Mouse (Mus musculus) CD8-positive naive resting alpha-beta T cell, adult 57 days (primary cell): ENCODE measurements around the gene Ddx19b. TPM values are rescaled to one million over a fixed set of nuclear protein-coding genes. Genes with fewer than 3 reads are reported as not detected.

ENCODE experiments used
- total RNA-seq: library from RNA; stranded (reverse); gene quantifications from one replicate; pipeline ENCODE4 v1.2.4, GENCODE M21; 2023

The Ddx19b gene
- total RNA-seq, result 20.9 TPM

DNA sequence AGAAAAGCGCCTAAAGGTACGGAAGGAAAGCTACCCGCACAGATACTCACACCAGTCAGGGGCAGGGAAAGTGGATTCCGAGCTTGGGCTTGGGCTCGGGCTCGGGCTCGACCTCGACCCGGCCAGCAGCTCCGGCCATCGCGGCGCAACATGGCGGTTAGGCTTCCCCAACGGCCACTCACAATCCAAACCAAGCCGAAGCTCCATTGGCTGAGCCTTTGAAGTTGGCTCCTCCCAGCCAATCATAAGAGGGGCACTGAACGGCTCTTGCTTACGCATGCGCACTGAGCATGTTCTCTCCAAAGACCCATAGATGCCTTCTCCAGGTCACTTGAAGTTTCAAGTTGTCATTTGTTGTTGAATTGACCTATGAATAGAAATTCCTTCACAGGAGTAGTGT lies at the start of gene Ddx19b:
Ddx19b (minus strand) TSS at position 180 of the 400 bp plus-strand sequence.

GRCm38 (mm10) chr8:111056158-111056663 lies 24.7 kb upstream of the Ddx19b start, which contains the start of gene Exosc6:
Exosc6 (plus strand) TSS chr8:111056339.

DNA sequence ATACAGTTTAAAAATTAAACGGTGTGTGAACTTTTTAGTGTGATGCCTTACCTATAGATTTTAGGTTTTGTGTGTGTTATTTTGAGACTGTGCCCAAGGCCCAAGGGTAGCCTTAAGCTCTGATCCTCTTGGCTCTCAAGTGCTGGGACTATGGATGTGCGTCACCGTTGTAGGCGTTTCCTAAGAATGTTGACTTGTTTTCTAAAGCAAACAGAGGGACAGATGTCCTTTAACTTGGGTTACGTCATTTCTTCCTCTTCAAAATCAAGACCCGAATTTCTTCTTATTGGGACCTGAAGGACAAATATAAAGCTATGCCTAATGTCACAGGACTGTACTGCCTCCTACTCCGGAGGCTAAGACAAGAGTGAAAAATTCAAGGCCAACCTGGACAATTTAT lies 1.4 kb upstream of the Ddx19b start, which contains the start of gene Aars:
Aars (plus strand) TSS at position 229 of the 400 bp plus-strand sequence.

GRCm38 (mm10) chr8:110997547-110998531 lies 33.7 kb downstream of the Ddx19b start, which contains the start of gene Ddx19a:
Ddx19a (minus strand) TSS chr8:110997800.

Other genes with a start within 250 kb of the Ddx19b start
- gene Il34, start 225.8 kb downstream of the Ddx19b start, total RNA-seq, result not detected
- 45.7 TPM for gene Cog4, start 185.2 kb downstream of the Ddx19b start, total RNA-seq
- 162 TPM for gene Sf3b3, start 185.0 kb downstream of the Ddx19b start, total RNA-seq
- 10.4 TPM for gene Fuk, start 129.3 kb downstream of the Ddx19b start, total RNA-seq
- 3.1 TPM for gene St3gal2, start 111.8 kb downstream of the Ddx19b start, total RNA-seq
- 62.6 TPM for gene Ddx19a, start 34.0 kb downstream of the Ddx19b start, total RNA-seq
- gene Aars, start 1.4 kb upstream of the Ddx19b start, total RNA-seq, result 43.0 TPM
- 12.5 TPM for gene Exosc6, start 24.6 kb upstream of the Ddx19b start, total RNA-seq
- gene Clec18a, start 60.7 kb upstream of the Ddx19b start, total RNA-seq, result not detected
- 22.8 TPM for gene Pdpr, start 62.9 kb upstream of the Ddx19b start, total RNA-seq
- 70.2 TPM for gene Glg1, start 227.5 kb upstream of the Ddx19b start, total RNA-seq